Comparison of ENCODE assay signal across 8 mouse cellular contexts in the genomic region with DNA sequence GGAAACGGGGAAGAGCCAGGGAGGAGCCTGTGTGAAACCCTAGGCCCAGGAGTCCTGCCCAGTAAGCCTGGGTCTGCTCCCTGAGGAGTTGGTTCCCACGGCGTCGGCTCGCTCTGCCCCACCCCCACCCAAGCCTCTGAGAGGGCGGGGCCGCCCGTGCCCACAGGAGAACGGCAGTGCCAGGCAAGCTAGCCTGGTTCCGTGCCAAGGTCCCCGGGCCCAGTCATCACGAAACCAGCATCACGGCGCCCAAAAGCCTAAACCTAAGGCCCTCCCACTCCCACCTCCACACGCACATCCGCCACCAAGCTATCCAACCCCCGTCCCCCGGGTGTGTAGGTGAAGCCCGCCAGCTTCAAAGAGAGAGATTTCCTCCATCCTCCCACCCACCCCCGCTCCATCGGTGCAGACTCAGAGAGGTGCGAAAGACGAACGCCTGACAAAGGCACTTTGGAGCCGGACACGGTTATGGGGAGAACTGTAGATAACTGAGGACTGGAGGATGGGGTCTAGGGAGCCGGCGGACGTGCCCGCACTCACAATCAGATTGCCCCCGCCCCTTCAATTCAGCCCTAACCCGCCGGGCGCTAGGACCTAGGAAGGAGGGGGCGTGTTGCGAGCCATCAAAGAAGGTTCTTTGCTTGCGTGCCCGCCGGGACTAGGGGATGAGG. TPM values are rescaled to one million over a fixed set of nuclear protein-coding genes. Genes with fewer than 3 reads are reported as not detected.
A peak's percentile ranks its signal among the peaks of the same experiment; 100 is the strongest.
DNase-seq lines count a peak whose midpoint lies in the region; ATAC-seq and TF ChIP-seq lines count a peak whose summit lies in the region.

No protein-coding gene starts in this region.

- peak overlapping the region; percentile 86 for H3K4me2 ChIP-seq in forebrain, postnatal 0 days (ENCODE audit: low read depth)
- peak overlapping the region; percentile 95 for H3K4me2 ChIP-seq in lung, embryonic 14.5 days

- TF ChIP-seq POLR2A in olfactory bulb, adult 2 months (IDR thresholded peaks at IDR 0.05; ENCODE audit: insufficient read depth, low read depth, low read length) = peak; percentile 38; the same call in 1 of the 2 replicates
- no peak for TF ChIP-seq POLR2A in thymus, adult 2 months (IDR thresholded peaks at IDR 0.05; ENCODE audit: control insufficient read depth, extremely low read depth, insufficient read depth, low read length, poor library complexity)

- TF ChIP-seq CTCF in forebrain, postnatal 0 days (IDR thresholded peaks at IDR 0.05; ENCODE audit: low read depth) = no peak
- TF ChIP-seq CTCF in lung, embryonic 14.5 days (IDR thresholded peaks at IDR 0.05; ENCODE audit: low read depth) = no peak
- TF ChIP-seq CTCF in olfactory bulb, adult 2 months (IDR thresholded peaks at IDR 0.05; ENCODE audit: insufficient read depth, low read depth, low read length) = no peak
- 0 out of 2 replicates have a peak, but pooled peaks have one; percentile 11 for TF ChIP-seq CTCF in thymus, adult 2 months (IDR thresholded peaks at IDR 0.05; ENCODE audit: borderline replicate concordance, control insufficient read depth, extremely low read depth, insufficient read depth, low read length, poor library complexity)

- peak overlapping the region; percentile 73 for H3K9ac ChIP-seq in forebrain, postnatal 0 days
- peak overlapping the region; percentile 56 for H3K9ac ChIP-seq in lung, embryonic 14.5 days

- H3K4me3 ChIP-seq in forebrain, postnatal 0 days (ENCODE audit: low read depth, low read length) = peak overlapping the region; percentile 75
- H3K4me3 ChIP-seq in lung, embryonic 14.5 days (ENCODE audit: low read depth, low read length) = peak overlapping the region; percentile 68
- peak overlapping the region; percentile 74 for H3K4me3 ChIP-seq in olfactory bulb, adult 2 months (ENCODE audit: insufficient read depth, low read depth, low read length)
- H3K4me3 ChIP-seq in thymus, adult 2 months (ENCODE audit: control insufficient read depth, insufficient read depth, low read length) = peak overlapping the region; percentile 36

- 0 out of 2 replicates have a peak, but pooled peaks cover 6% of the 10 kb centered on the region for H3K4me1 ChIP-seq in forebrain, postnatal 0 days (ENCODE audit: insufficient read depth)
- H3K4me1 ChIP-seq in lung, embryonic 14.5 days (ENCODE audit: insufficient read depth) = peaks cover 11% of the 10 kb centered on the region
- peaks cover 36% of the 10 kb centered on the region for H3K4me1 ChIP-seq in olfactory bulb, adult 2 months (ENCODE audit: control insufficient read depth, insufficient read depth, low read length)
- peaks cover 25% of the 10 kb centered on the region for H3K4me1 ChIP-seq in thymus, adult 2 months (replicated peaks; ENCODE audit: control insufficient read depth, insufficient read depth, low read length)

- ATAC-seq in forebrain, postnatal 0 days = peak; percentile 87
- peak; percentile 28 to 36; a peak in 2 of 4 replicates for ATAC-seq in hematopoietic stem cell, adult 5-6 weeks (replicated peaks in 1 of 2; ENCODE audit: insufficient read depth in 1 of 2, low FRiP score in 2 of 2, low TSS enrichment in 1 of 2, low read depth in 1 of 2, poor library complexity in 2 of 2, severe bottlenecking in 2 of 2)
- ATAC-seq in lung, embryonic 14.5 days (ENCODE audit: insufficient read depth) = peak; percentile 84

- peak overlapping the region; percentile 96 for H3K27ac ChIP-seq in forebrain, postnatal 0 days (ENCODE audit: low read depth, low read length)
- peak overlapping the region; percentile 85 for H3K27ac ChIP-seq in lung, embryonic 14.5 days (ENCODE audit: low read depth)
- H3K27ac ChIP-seq in olfactory bulb, adult 2 months (ENCODE audit: insufficient read depth, low read depth, low read length) = peak overlapping the region; percentile 94
- H3K27ac ChIP-seq in thymus, adult 2 months (ENCODE audit: control insufficient read depth, insufficient read depth, low read length) = no peak overlapping the region

- H3K36me3 ChIP-seq in forebrain, postnatal 0 days (ENCODE audit: insufficient read depth) = peaks cover 5% of the 10 kb centered on the region; the same call in 1 of the 2 replicates
- no peaks in the 10 kb centered on the region for H3K36me3 ChIP-seq in lung, embryonic 14.5 days (ENCODE audit: insufficient read depth)
- H3K36me3 ChIP-seq in thymus, adult 2 months (ENCODE audit: control insufficient read depth, insufficient read depth, low read length) = no peaks in the 10 kb centered on the region

- peak; percentile 66 for DNase-seq in MEL-GATA-1-ER (ENCODE audit: extremely low read depth, low read depth)
- peak; percentile 67 for DNase-seq in cerebellum, adult 8-10 months
- DNase-seq in forebrain, postnatal 0 days = peak; percentile 92
- peak; percentile 63 for DNase-seq in layer of hippocampus, adult 9-10 months (ENCODE audit: low spot score)
- DNase-seq in lung, embryonic 14.5 days = peak; percentile 92
- DNase-seq in thymus, adult 2 months = peak; percentile 39

- H3K9me3 ChIP-seq in forebrain, postnatal 0 days (ENCODE audit: low read length) = no peaks in the 10 kb centered on the region
- no peaks in the 10 kb centered on the region for H3K9me3 ChIP-seq in lung, embryonic 14.5 days (ENCODE audit: low read depth, low read length)

- under 1% methylated on average over 39 of the region's 39 CpGs for WGBS in forebrain, postnatal 0 days
- under 1% methylated on average over 39 of the region's 39 CpGs for WGBS in lung, embryonic 14.5 days
- WGBS in olfactory bulb, adult 2 months = under 1% methylated on average over 39 of the region's 39 CpGs
- WGBS in thymus, adult 2 months = 1% methylated on average over 39 of the region's 39 CpGs

- no peaks in the 10 kb centered on the region for H3K27me3 ChIP-seq in forebrain, postnatal 0 days (ENCODE audit: insufficient read depth, low read length)
- H3K27me3 ChIP-seq in lung, embryonic 14.5 days (ENCODE audit: insufficient read depth, low read length) = no peaks in the 10 kb centered on the region
- H3K27me3 ChIP-seq in thymus, adult 2 months (ENCODE audit: control insufficient read depth, insufficient read depth, low read length) = peaks cover 19% of the 10 kb centered on the region

RNA-seq across cellular contexts. Expression of a gene that starts 1.1 kb away (rescaled TPM):
- total RNA-seq in forebrain, postnatal 0 days (2014; rRNA removed) = 27.3 and 28.3 TPM in 2 replicates
- 14.1 and 21.4 TPM in 2 replicates for polyA plus RNA-seq in forebrain, postnatal 0 days (2015; fragmentation: Nextera tagmentation; extraction: Ambion mirVana)
- total RNA-seq in hematopoietic stem cell, adult 5-6 weeks (2017) = 0.13 and 4.1 TPM in 2 replicates
- polyA plus RNA-seq in lung, embryonic 14.5 days (2014; fragmentation: Nextera tagmentation; extraction: Ambion mirVana) = 4.9 and 6.3 TPM in 2 replicates
- polyA plus RNA-seq in olfactory bulb, adult 2 months (2012; ENCODE audit: insufficient read depth, insufficient read length, low replicate concordance, missing spikeins) = not detected in 2 replicates
- polyA plus RNA-seq in thymus, adult 2 months (2012; rRNA removed) = 3.7 and 3.8 TPM in 2 replicates

RNA-seq across cellular contexts. Expression of a gene that starts 13.9 kb away (rescaled TPM):
- total RNA-seq in forebrain, postnatal 0 days (2014; rRNA removed) = not detected in 2 replicates
- polyA plus RNA-seq in forebrain, postnatal 0 days (2015; fragmentation: Nextera tagmentation; extraction: Ambion mirVana) = not detected in 2 replicates
- not detected in 2 replicates for total RNA-seq in hematopoietic stem cell, adult 5-6 weeks (2017)
- polyA plus RNA-seq in lung, embryonic 14.5 days (2014; fragmentation: Nextera tagmentation; extraction: Ambion mirVana) = not detected in 2 replicates
- not detected in 2 replicates for polyA plus RNA-seq in olfactory bulb, adult 2 months (2012; ENCODE audit: insufficient read depth, insufficient read length, low replicate concordance, missing spikeins)
- polyA plus RNA-seq in thymus, adult 2 months (2012; rRNA removed) = 11.8 TPM in 2 replicates

RNA-seq across cellular contexts. Expression of a gene that starts 20.4 kb away (rescaled TPM):
- total RNA-seq in forebrain, postnatal 0 days (2014; rRNA removed) = not detected in 2 replicates
- polyA plus RNA-seq in forebrain, postnatal 0 days (2015; fragmentation: Nextera tagmentation; extraction: Ambion mirVana) = not detected in 2 replicates
- not detected in 2 replicates for total RNA-seq in hematopoietic stem cell, adult 5-6 weeks (2017)
- not detected in 2 replicates for polyA plus RNA-seq in lung, embryonic 14.5 days (2014; fragmentation: Nextera tagmentation; extraction: Ambion mirVana)
- not detected in 2 replicates for polyA plus RNA-seq in olfactory bulb, adult 2 months (2012; ENCODE audit: insufficient read depth, insufficient read length, low replicate concordance, missing spikeins)
- polyA plus RNA-seq in thymus, adult 2 months (2012; rRNA removed) = 51.8 and 53.2 TPM in 2 replicates

RNA-seq across cellular contexts. Expression of a gene that starts 45.9 kb away (rescaled TPM):
- 0.69 and 0.86 TPM in 2 replicates for total RNA-seq in forebrain, postnatal 0 days (2014; rRNA removed)
- 0.15 and 0.30 TPM in 2 replicates for polyA plus RNA-seq in forebrain, postnatal 0 days (2015; fragmentation: Nextera tagmentation; extraction: Ambion mirVana)
- total RNA-seq in hematopoietic stem cell, adult 5-6 weeks (2017) = not detected in 2 replicates
- 0.17 and 0.23 TPM in 2 replicates for polyA plus RNA-seq in lung, embryonic 14.5 days (2014; fragmentation: Nextera tagmentation; extraction: Ambion mirVana)
- polyA plus RNA-seq in olfactory bulb, adult 2 months (2012; ENCODE audit: insufficient read depth, insufficient read length, low replicate concordance, missing spikeins) = not detected in 2 replicates
- 12.5 and 18.3 TPM in 2 replicates for polyA plus RNA-seq in thymus, adult 2 months (2012; rRNA removed)

RNA-seq across cellular contexts. Expression of a gene that starts 58.1 kb away (rescaled TPM):
- total RNA-seq in forebrain, postnatal 0 days (2014; rRNA removed) = 0.14 and 0.15 TPM in 2 replicates
- polyA plus RNA-seq in forebrain, postnatal 0 days (2015; fragmentation: Nextera tagmentation; extraction: Ambion mirVana) = 0.28 and 0.35 TPM in 2 replicates
- 0.31 and 0.65 TPM in 2 replicates for total RNA-seq in hematopoietic stem cell, adult 5-6 weeks (2017)
- polyA plus RNA-seq in lung, embryonic 14.5 days (2014; fragmentation: Nextera tagmentation; extraction: Ambion mirVana) = not detected in 2 replicates
- not detected in 2 replicates for polyA plus RNA-seq in olfactory bulb, adult 2 months (2012; ENCODE audit: insufficient read depth, insufficient read length, low replicate concordance, missing spikeins)
- 0.09 and 0.43 TPM in 2 replicates for polyA plus RNA-seq in thymus, adult 2 months (2012; rRNA removed)

Comparison
In these comparisons a context has a peak if more than half of its experiments do, and no peak if none do; other contexts are left out.
1. DNase-seq: peak in every context shown above with its lines; median percentile 92 in forebrain, postnatal 0 days; 92 in lung, embryonic 14.5 days; 67 in cerebellum, adult 8-10 months; 66 in MEL-GATA-1-ER; 63 in layer of hippocampus, adult 9-10 months; 39 in thymus, adult 2 months.
2. ATAC-seq: peak in every context shown above with its lines; median percentile 87 in forebrain, postnatal 0 days; 84 in lung, embryonic 14.5 days; 32 in hematopoietic stem cell, adult 5-6 weeks.
3. RNA of a gene that starts 13.9 kb away (polyA plus RNA-seq): 11.8 TPM in thymus, adult 2 months; not detected in forebrain, postnatal 0 days, not detected in lung, embryonic 14.5 days and not detected in olfactory bulb, adult 2 months; every median in the first group is over 10 times any median in the second.
4. RNA of a gene that starts 20.4 kb away (polyA plus RNA-seq): 51.8 to 53.2 TPM in thymus, adult 2 months; not detected in forebrain, postnatal 0 days, not detected in lung, embryonic 14.5 days and not detected in olfactory bulb, adult 2 months; every median in the first group is over 10 times any median in the second.
5. Peak in every context shown above with its lines, with median percentiles within 50 percentile points of each other: H3K4me3 ChIP-seq.